Mouse (Mus musculus): Measurements from ENCODE around the gene Cisd2. TPM values are rescaled to one million over a fixed set of nuclear protein-coding genes. Genes with fewer than 3 reads are reported as not detected.

Gene Cisd2
- polyA plus RNA-seq, 1 experiment from 2014 or later = 87.4 TPM

- DNase-seq (ENCODE audit: low spot score) = no peak
- H3K27ac ChIP-seq (replicated peaks) = no peak overlapping the region
- H3K27me3 ChIP-seq (ENCODE audit: low read depth, poor library complexity, severe bottlenecking) = no peaks in the 10 kb centered on the region
- H3K9me3 ChIP-seq (replicated peaks) = no peaks in the 10 kb centered on the region
- H3K4me1 ChIP-seq = peaks cover 3% of the 10 kb centered on the region; the same call in 1 of the 2 replicates
- no peak overlapping the region for H3K4me3 ChIP-seq
- WGBS = 79% methylated on average over 5 of the region's 5 CpGs
- H3K36me3 ChIP-seq = peaks cover 33% of the 10 kb centered on the region
Observed at GRCm38 (mm10) chr3:135403856-135404255, 19.9 kb downstream of the Cisd2 start.

- H3K4me1 ChIP-seq = peaks cover 3% of the 10 kb centered on the region; the same call in 1 of the 2 replicates
- 91% methylated on average over 9 of the region's 9 CpGs for WGBS
- no peak overlapping the region for H3K27ac ChIP-seq (replicated peaks)
- no peaks in the 10 kb centered on the region for H3K27me3 ChIP-seq (ENCODE audit: low read depth, poor library complexity, severe bottlenecking)
- H3K36me3 ChIP-seq = peaks cover 29% of the 10 kb centered on the region
- no peak for DNase-seq (ENCODE audit: low spot score)
- H3K9me3 ChIP-seq (replicated peaks) = no peaks in the 10 kb centered on the region
- H3K4me3 ChIP-seq = no peak overlapping the region
Observed at GRCm38 (mm10) chr3:135403211-135403610, 20.5 kb downstream of the Cisd2 start.

- WGBS = 19% methylated on average over 10 of the region's 10 CpGs
- DNase-seq (ENCODE audit: low spot score) = peak; percentile 81
- no peaks in the 10 kb centered on the region for H3K27me3 ChIP-seq (ENCODE audit: low read depth, poor library complexity, severe bottlenecking)
- peaks cover 3% of the 10 kb centered on the region; the same call in 1 of the 2 replicates for H3K4me1 ChIP-seq
- no peak overlapping the region for H3K27ac ChIP-seq (replicated peaks)
- peaks cover 22% of the 10 kb centered on the region for H3K36me3 ChIP-seq
- no peaks in the 10 kb centered on the region for H3K9me3 ChIP-seq (replicated peaks)
- H3K4me3 ChIP-seq = no peak overlapping the region
Observed at GRCm38 (mm10) chr3:135402201-135402658, 21.5 kb downstream of the Cisd2 start.

DNA sequence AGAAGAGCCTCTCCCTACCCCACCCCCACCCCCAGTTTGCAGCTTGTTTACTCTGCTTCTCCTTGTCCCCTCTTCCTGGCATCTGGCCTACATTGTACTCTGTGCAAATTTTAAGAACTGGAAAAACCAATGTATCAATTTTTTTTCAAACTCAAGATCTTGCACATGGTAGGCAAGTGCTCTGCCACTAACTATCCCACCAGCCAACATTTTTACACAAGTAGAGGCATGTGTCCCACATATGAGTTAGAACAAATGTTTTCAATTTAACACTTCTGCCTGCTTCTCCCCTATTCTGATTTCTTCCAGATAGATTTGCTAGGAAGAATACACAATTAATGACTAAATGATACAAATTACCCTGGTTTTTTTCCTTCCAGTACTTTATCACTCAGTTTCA lies 26.6 kb downstream of the Cisd2 start:
- no peaks in the 10 kb centered on the region for H3K27me3 ChIP-seq (ENCODE audit: low read depth, poor library complexity, severe bottlenecking)
- no peaks in the 10 kb centered on the region for H3K9me3 ChIP-seq (replicated peaks)
- no peaks in the 10 kb centered on the region for H3K36me3 ChIP-seq
- H3K4me1 ChIP-seq = peaks cover 3% of the 10 kb centered on the region; the same call in 1 of the 2 replicates
- H3K27ac ChIP-seq (replicated peaks) = no peak overlapping the region
- no peak overlapping the region for H3K4me3 ChIP-seq
- DNase-seq (ENCODE audit: low spot score) = no peak

DNA sequence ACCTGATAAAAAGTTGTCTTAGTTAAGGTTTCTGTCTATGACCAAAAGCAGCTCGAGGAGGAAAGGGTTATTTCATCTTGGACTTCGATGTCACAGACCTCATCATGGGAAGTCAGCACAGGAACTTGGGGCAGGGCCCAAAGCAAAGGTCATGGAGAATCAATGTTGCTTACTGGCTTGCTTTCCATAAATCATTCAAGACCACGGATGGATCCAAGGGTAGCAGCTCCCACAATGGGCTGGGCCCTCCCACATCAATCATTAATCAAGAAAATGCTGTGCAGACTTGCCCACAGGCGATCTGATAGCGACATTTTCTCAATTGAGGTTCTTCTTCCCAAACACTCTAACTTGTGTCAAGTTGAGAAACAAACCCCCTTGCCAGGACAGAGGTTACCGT lies 27.6 kb downstream of the Cisd2 start:
- 84% methylated on average over 6 of the region's 6 CpGs for WGBS
- Histone ChIP-seq H3K27me3 (ENCODE audit: low read depth, poor library complexity, severe bottlenecking) (no peaks in the 10 kb centered on the region), H3K9me3 (replicated peaks) (no peaks in the 10 kb centered on the region), H3K4me3 (no peak overlapping the region), H3K4me1 (peaks cover 3% of the 10 kb centered on the region; the same call in 1 of the 2 replicates), H3K27ac (replicated peaks) (no peak overlapping the region), H3K36me3 (no peaks in the 10 kb centered on the region)
- DNase-seq (ENCODE audit: low spot score) = no peak

- no peak overlapping the region for H3K4me3 ChIP-seq
- H3K36me3 ChIP-seq = no peaks in the 10 kb centered on the region
- no peaks in the 10 kb centered on the region for H3K27me3 ChIP-seq (ENCODE audit: low read depth, poor library complexity, severe bottlenecking)
- 90% methylated on average over 5 of the region's 5 CpGs for WGBS
- DNase-seq (ENCODE audit: low spot score) = no peak
- peaks cover 2% of the 10 kb centered on the region; the same call in 1 of the 2 replicates for H3K4me1 ChIP-seq
- H3K9me3 ChIP-seq (replicated peaks) = no peaks in the 10 kb centered on the region
- no peak overlapping the region for H3K27ac ChIP-seq (replicated peaks)
Observed at GRCm38 (mm10) chr3:135395085-135395484, 28.6 kb downstream of the Cisd2 start.

- no peaks in the 10 kb centered on the region for H3K9me3 ChIP-seq (replicated peaks)
- 86% methylated on average over 6 of the region's 6 CpGs for WGBS
- no peak for DNase-seq (ENCODE audit: low spot score)
- peaks cover 3% of the 10 kb centered on the region; the same call in 1 of the 2 replicates for H3K4me1 ChIP-seq
- H3K27me3 ChIP-seq (ENCODE audit: low read depth, poor library complexity, severe bottlenecking) = no peaks in the 10 kb centered on the region
- no peak overlapping the region for H3K4me3 ChIP-seq
- no peaks in the 10 kb centered on the region for H3K36me3 ChIP-seq
- H3K27ac ChIP-seq (replicated peaks) = no peak overlapping the region
Observed at GRCm38 (mm10) chr3:135393186-135393585, 30.5 kb downstream of the Cisd2 start.

- WGBS = 95% methylated on average over 4 of the region's 4 CpGs
- Histone ChIP-seq H3K36me3 (no peaks in the 10 kb centered on the region), H3K4me3 (no peak overlapping the region), H3K27me3 (ENCODE audit: low read depth, poor library complexity, severe bottlenecking) (no peaks in the 10 kb centered on the region), H3K27ac (replicated peaks) (no peak overlapping the region), H3K9me3 (replicated peaks) (no peaks in the 10 kb centered on the region), H3K4me1 (no peaks in the 10 kb centered on the region)
- no peak for DNase-seq (ENCODE audit: low spot score)
Observed at GRCm38 (mm10) chr3:135379868-135380267, 43.9 kb downstream of the Cisd2 start.

GRCm38 (mm10) chr3:135377445-135377844 lies 46.3 kb downstream of the Cisd2 start:
- no peaks in the 10 kb centered on the region for H3K36me3 ChIP-seq
- 82% methylated on average over 10 of the region's 10 CpGs for WGBS
- H3K4me1 ChIP-seq = no peaks in the 10 kb centered on the region
- no peak overlapping the region for H3K4me3 ChIP-seq
- H3K27me3 ChIP-seq (ENCODE audit: low read depth, poor library complexity, severe bottlenecking) = no peaks in the 10 kb centered on the region
- no peak overlapping the region for H3K27ac ChIP-seq (replicated peaks)
- no peak for DNase-seq (ENCODE audit: low spot score)
- H3K9me3 ChIP-seq (replicated peaks) = no peaks in the 10 kb centered on the region

GRCm38 (mm10) chr3:135375836-135376235 lies 47.9 kb downstream of the Cisd2 start:
- no peak overlapping the region for H3K4me3 ChIP-seq
- 80% methylated on average over 3 of the region's 3 CpGs for WGBS
- H3K9me3 ChIP-seq (replicated peaks) = no peaks in the 10 kb centered on the region
- no peak overlapping the region for H3K27ac ChIP-seq (replicated peaks)
- H3K4me1 ChIP-seq = no peaks in the 10 kb centered on the region
- no peaks in the 10 kb centered on the region for H3K27me3 ChIP-seq (ENCODE audit: low read depth, poor library complexity, severe bottlenecking)
- DNase-seq (ENCODE audit: low spot score) = no peak
- no peaks in the 10 kb centered on the region for H3K36me3 ChIP-seq

- Histone ChIP-seq H3K4me1 (no peaks in the 10 kb centered on the region), H3K36me3 (no peaks in the 10 kb centered on the region), H3K27ac (replicated peaks) (no peak overlapping the region), H3K4me3 (no peak overlapping the region), H3K9me3 (replicated peaks) (no peaks in the 10 kb centered on the region), H3K27me3 (ENCODE audit: low read depth, poor library complexity, severe bottlenecking) (no peaks in the 10 kb centered on the region)
- no peak for DNase-seq (ENCODE audit: low spot score)
- WGBS = 90% methylated on average over 4 of the region's 4 CpGs
Observed at GRCm38 (mm10) chr3:135357394-135357793, 66.3 kb downstream of the Cisd2 start.

All from midbrain, embryonic 10.5 days (tissue).